Mouse (Mus musculus): ENCODE measurements around the gene Adgrl3. TPM values are rescaled to one million over a fixed set of nuclear protein-coding genes. Genes with fewer than 3 reads are reported as not detected.

Gene Adgrl3
- polyA plus RNA-seq, 1 experiment from 2014 or later, result 18.8 TPM

DNA sequence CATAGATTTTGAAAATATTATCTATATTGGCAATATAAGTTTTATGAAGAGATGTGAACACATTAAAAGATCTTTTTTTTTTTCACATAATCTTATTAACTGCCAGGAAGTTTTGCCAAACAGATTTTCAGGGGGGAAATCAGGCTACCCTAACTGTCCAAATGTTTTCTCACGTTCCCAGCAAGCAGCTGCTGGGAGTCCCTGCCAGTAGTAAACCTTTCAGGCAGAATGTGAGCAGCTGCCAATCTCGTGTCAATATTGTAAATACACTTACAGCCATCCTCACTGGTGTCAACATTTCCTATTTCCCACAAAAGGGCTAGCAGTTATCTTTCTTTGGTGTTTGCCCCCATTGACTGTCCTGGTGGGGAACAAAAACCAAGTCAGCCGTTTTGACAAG lies 107.7 kb downstream of the Adgrl3 start:
- Histone ChIP-seq H3K4me1 (ENCODE audit: control insufficient read depth, insufficient read depth, low read length) (no peaks in the 10 kb centered on the region), H3K4me2 (ENCODE audit: low read depth, low read length) (no peak overlapping the region), H3K27ac (replicated peaks; ENCODE audit: low read depth, low read length) (no peak overlapping the region), H3K4me3 (ENCODE audit: low read depth, low read length) (no peak overlapping the region), H3K27me3 (ENCODE audit: control insufficient read depth, insufficient read depth, low read length) (no peaks in the 10 kb centered on the region), H3K9ac (replicated peaks; ENCODE audit: low read length) (no peak overlapping the region), H3K36me3 (replicated peaks; ENCODE audit: control insufficient read depth, insufficient read depth, low read depth, low read length) (no peaks in the 10 kb centered on the region), H3K9me3 (replicated peaks; ENCODE audit: control insufficient read depth, low read length) (no peaks in the 10 kb centered on the region)
- ATAC-seq (replicated peaks; ENCODE audit: insufficient number of reproducible peaks, low FRiP score, low TSS enrichment, low read depth) (no peak), DNase-seq (ENCODE audit: low spot score) (no peak)
- 40% methylated on average over 3 of the region's 3 CpGs for WGBS

DNA sequence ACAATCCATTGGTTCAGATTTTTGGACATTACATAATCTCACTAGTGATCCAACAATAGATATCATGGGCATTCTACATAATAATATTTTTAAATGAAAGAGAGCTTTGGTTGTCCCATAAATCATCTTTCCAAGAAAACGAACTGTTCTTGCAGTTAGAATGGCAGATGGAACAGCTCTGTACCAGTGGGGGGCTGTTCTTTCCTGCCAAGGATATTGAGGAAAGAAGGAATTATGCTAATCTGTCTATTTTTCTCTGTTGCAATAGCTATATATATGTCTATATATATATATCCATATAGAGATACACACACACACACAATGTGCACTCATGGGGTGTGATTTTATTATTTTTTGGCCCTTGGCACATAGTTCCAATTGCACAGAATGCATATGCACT lies 116.5 kb downstream of the Adgrl3 start:
- WGBS, result 82% methylated on average over 1 of the region's 1 CpGs
- Histone ChIP-seq H3K9me3 (replicated peaks; ENCODE audit: control insufficient read depth, low read length) (no peaks in the 10 kb centered on the region), H3K4me1 (ENCODE audit: control insufficient read depth, insufficient read depth, low read length) (no peaks in the 10 kb centered on the region)

DNA sequence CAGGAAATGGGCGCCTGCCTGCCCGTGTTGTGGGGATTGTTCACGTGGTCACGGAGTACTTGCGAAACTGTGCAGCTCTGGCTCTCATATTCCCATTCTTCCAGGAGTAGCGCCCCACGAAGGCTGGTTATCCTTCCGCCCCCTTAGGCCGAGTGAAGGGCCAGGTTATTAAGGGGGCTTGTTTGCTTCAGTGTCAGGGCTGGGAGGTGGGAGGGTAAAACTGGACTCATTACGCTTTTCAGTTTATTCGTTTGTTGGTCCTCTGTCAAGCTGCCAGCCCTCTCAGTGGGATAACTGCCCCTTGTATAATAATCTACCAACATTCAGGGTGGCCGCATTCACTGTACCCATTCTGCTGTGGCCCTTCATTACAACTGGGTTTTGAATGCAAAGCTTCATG lies 135.9 kb downstream of the Adgrl3 start:
- DNase-seq (ENCODE audit: low spot score) (no peak), ATAC-seq (replicated peaks; ENCODE audit: insufficient number of reproducible peaks, low FRiP score, low TSS enrichment, low read depth) (0 out of 2 replicates have a peak, but pooled peaks have one; percentile 23)
- Histone ChIP-seq H3K4me1 (ENCODE audit: control insufficient read depth, insufficient read depth, low read length) (no peaks in the 10 kb centered on the region), H3K27ac (replicated peaks; ENCODE audit: low read depth, low read length) (no peak overlapping the region), H3K27me3 (ENCODE audit: control insufficient read depth, insufficient read depth, low read length) (no peaks in the 10 kb centered on the region), H3K9me3 (replicated peaks; ENCODE audit: control insufficient read depth, low read length) (no peaks in the 10 kb centered on the region), H3K9ac (replicated peaks; ENCODE audit: low read length) (no peak overlapping the region), H3K4me3 (ENCODE audit: low read depth, low read length) (no peak overlapping the region), H3K36me3 (replicated peaks; ENCODE audit: control insufficient read depth, insufficient read depth, low read depth, low read length) (no peaks in the 10 kb centered on the region), H3K4me2 (ENCODE audit: low read depth, low read length) (no peak overlapping the region)
- 66% methylated on average over 12 of the region's 12 CpGs for WGBS

More for the DNA sequence above, 116.5 kb downstream of the Adgrl3 start:
- Histone ChIP-seq H3K4me2 (ENCODE audit: low read depth, low read length) (no peak overlapping the region), H3K4me3 (ENCODE audit: low read depth, low read length) (no peak overlapping the region), H3K36me3 (replicated peaks; ENCODE audit: control insufficient read depth, insufficient read depth, low read depth, low read length) (no peaks in the 10 kb centered on the region), H3K27me3 (ENCODE audit: control insufficient read depth, insufficient read depth, low read length) (no peaks in the 10 kb centered on the region), H3K27ac (replicated peaks; ENCODE audit: low read depth, low read length) (no peak overlapping the region), H3K9ac (replicated peaks; ENCODE audit: low read length) (no peak overlapping the region)
- ATAC-seq (replicated peaks; ENCODE audit: insufficient number of reproducible peaks, low FRiP score, low TSS enrichment, low read depth) (no peak), DNase-seq (ENCODE audit: low spot score) (no peak)

DNA sequence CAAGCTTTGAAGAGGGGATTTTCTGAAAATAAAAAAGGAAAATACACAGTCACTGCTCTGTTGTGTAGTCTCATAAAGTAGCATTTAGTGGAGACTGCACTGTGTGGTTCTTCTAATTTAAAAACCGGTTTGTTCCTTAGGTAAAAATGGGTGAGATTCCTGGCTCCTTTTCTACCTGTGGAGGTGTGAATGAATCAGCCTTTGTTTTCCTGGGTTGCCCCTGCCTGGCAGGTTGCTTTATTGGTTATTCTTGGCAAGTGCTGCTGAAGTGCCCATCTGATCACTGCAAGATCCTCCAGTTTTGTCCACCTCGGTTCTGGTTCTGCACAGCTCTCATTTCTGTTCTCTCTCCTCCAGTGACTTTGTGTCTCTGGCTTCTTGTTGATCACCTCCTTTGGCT lies 136.3 kb downstream of the Adgrl3 start:
- Histone ChIP-seq H3K9me3 (replicated peaks; ENCODE audit: control insufficient read depth, low read length) (no peaks in the 10 kb centered on the region), H3K9ac (replicated peaks; ENCODE audit: low read length) (no peak overlapping the region), H3K4me1 (ENCODE audit: control insufficient read depth, insufficient read depth, low read length) (no peaks in the 10 kb centered on the region), H3K27ac (replicated peaks; ENCODE audit: low read depth, low read length) (no peak overlapping the region), H3K4me2 (ENCODE audit: low read depth, low read length) (no peak overlapping the region), H3K4me3 (ENCODE audit: low read depth, low read length) (no peak overlapping the region), H3K36me3 (replicated peaks; ENCODE audit: control insufficient read depth, insufficient read depth, low read depth, low read length) (no peaks in the 10 kb centered on the region), H3K27me3 (ENCODE audit: control insufficient read depth, insufficient read depth, low read length) (no peaks in the 10 kb centered on the region)
- DNase-seq (ENCODE audit: low spot score) (no peak), ATAC-seq (replicated peaks; ENCODE audit: insufficient number of reproducible peaks, low FRiP score, low TSS enrichment, low read depth) (no peak)
- 35% methylated on average over 2 of the region's 2 CpGs for WGBS

DNA sequence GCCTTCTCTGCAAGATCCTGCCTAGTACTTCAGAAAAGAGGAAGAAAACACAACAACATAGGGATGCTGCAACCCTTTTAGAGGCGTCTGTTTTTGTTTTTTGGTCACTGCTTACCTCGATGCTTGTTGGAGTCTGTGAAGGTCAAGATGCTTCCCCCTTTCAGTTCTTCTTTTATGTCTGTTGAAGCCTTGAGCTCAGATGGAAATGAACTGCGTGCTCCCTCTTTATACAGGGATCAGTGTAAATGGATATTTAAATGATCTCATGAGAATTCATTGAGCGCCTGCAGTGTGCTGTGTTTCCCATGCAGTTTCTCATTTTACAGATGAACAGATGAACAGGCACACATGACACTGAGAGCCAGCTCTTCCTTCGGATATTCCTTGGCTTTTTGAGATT lies 136.9 kb downstream of the Adgrl3 start:
- DNase-seq (ENCODE audit: low spot score) (no peak), ATAC-seq (replicated peaks; ENCODE audit: insufficient number of reproducible peaks, low FRiP score, low TSS enrichment, low read depth) (no peak)
- H3K27ac ChIP-seq (replicated peaks; ENCODE audit: low read depth, low read length), result no peak overlapping the region
- WGBS, result 57% methylated on average over 5 of the region's 5 CpGs
- H3K4me3 ChIP-seq (ENCODE audit: low read depth, low read length), result no peak overlapping the region
- no peaks in the 10 kb centered on the region for H3K27me3 ChIP-seq (ENCODE audit: control insufficient read depth, insufficient read depth, low read length)
- H3K4me1 ChIP-seq (ENCODE audit: control insufficient read depth, insufficient read depth, low read length), result no peaks in the 10 kb centered on the region
- H3K4me2 ChIP-seq (ENCODE audit: low read depth, low read length), result no peak overlapping the region
- H3K9ac ChIP-seq (replicated peaks; ENCODE audit: low read length), result no peak overlapping the region
- H3K36me3 ChIP-seq (replicated peaks; ENCODE audit: control insufficient read depth, insufficient read depth, low read depth, low read length), result no peaks in the 10 kb centered on the region
- no peaks in the 10 kb centered on the region for H3K9me3 ChIP-seq (replicated peaks; ENCODE audit: control insufficient read depth, low read length)

DNA sequence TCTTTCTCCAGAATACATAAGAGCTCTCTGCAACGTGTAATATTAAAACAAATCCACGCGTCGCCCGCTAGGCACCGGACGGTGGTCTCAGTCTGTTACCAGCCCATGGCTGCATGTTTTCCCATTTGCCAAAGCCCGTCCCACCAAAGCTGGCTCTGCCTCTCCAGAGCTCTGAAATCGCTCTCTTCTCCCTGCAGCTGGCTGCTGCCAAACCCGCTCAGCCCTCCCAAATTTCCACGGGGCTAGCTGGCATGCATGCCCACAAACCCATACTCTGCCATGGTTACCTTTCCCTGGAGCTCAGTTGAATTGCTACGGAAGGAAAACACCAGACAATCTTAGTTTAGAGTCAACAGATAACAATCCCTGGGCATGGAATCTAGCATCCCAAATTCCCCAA lies 139.1 kb downstream of the Adgrl3 start:
- Histone ChIP-seq H3K36me3 (replicated peaks; ENCODE audit: control insufficient read depth, insufficient read depth, low read depth, low read length) (no peaks in the 10 kb centered on the region), H3K9ac (replicated peaks; ENCODE audit: low read length) (no peak overlapping the region), H3K9me3 (replicated peaks; ENCODE audit: control insufficient read depth, low read length) (no peaks in the 10 kb centered on the region), H3K27ac (replicated peaks; ENCODE audit: low read depth, low read length) (no peak overlapping the region), H3K4me2 (ENCODE audit: low read depth, low read length) (no peak overlapping the region), H3K4me3 (ENCODE audit: low read depth, low read length) (no peak overlapping the region), H3K4me1 (ENCODE audit: control insufficient read depth, insufficient read depth, low read length) (no peaks in the 10 kb centered on the region), H3K27me3 (ENCODE audit: control insufficient read depth, insufficient read depth, low read length) (no peaks in the 10 kb centered on the region)
- DNase-seq (ENCODE audit: low spot score) (no peak), ATAC-seq (replicated peaks; ENCODE audit: insufficient number of reproducible peaks, low FRiP score, low TSS enrichment, low read depth) (no peak)
- 90% methylated on average over 12 of the region's 12 CpGs for WGBS

DNA sequence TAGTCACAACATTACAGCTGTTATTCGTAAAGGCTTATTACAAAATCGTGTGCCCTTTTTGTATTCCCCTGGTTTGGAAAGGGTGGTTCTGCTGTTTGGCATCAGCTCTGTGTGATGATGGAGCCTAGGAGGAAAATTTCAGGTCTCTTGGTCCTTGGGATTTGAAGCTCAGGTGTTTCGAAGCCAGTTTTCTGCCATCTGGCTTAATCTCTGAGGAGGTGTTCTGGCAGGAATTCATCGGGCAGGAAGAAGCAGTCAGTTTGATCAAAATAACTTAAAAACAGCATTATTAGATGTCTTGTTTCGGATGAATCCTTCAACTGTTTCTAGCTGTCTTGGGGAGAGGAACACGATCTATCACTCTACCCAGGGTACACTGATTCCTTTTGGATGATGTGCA lies 140.5 kb downstream of the Adgrl3 start:
- H3K4me2 ChIP-seq (ENCODE audit: low read depth, low read length), result no peak overlapping the region
- H3K4me1 ChIP-seq (ENCODE audit: control insufficient read depth, insufficient read depth, low read length), result no peaks in the 10 kb centered on the region
- no peak overlapping the region for H3K4me3 ChIP-seq (ENCODE audit: low read depth, low read length)
- no peaks in the 10 kb centered on the region for H3K9me3 ChIP-seq (replicated peaks; ENCODE audit: control insufficient read depth, low read length)
- H3K27me3 ChIP-seq (ENCODE audit: control insufficient read depth, insufficient read depth, low read length), result no peaks in the 10 kb centered on the region
- H3K27ac ChIP-seq (replicated peaks; ENCODE audit: low read depth, low read length), result no peak overlapping the region
- no peak for ATAC-seq (replicated peaks; ENCODE audit: insufficient number of reproducible peaks, low FRiP score, low TSS enrichment, low read depth)
- DNase-seq (ENCODE audit: low spot score), result no peak
- H3K9ac ChIP-seq (replicated peaks; ENCODE audit: low read length), result no peak overlapping the region
- WGBS, result 82% methylated on average over 6 of the region's 6 CpGs
- no peaks in the 10 kb centered on the region for H3K36me3 ChIP-seq (replicated peaks; ENCODE audit: control insufficient read depth, insufficient read depth, low read depth, low read length)

DNA sequence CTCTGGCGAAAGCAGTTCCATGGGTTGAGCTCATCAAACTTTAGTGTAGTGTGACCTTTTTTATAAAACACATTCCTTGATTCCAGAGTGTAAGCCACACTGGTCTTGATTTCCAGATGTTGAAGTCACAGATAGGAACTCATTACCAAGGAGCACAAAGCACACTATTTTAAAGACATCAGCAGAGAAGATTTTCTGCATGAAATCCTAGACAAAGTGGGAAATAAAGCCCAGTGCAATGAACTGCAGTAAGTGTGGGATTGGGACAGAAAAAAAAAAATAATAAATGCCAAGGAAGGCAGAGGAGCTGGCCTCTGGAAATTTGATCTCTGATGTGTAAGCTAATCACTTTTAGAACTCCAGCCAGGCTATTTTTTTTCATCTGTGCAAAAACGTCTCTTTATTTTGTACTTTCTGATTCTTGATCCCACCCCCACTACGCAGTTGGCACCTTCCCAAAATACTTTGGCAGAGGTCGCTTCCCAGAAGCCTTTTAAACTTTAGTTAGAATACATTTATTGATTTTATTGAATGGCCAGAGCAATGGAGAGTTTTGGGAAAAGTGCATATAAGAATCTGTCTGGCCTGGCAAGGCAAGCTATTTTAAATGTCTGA lies 169.0 kb downstream of the Adgrl3 start:
- Histone ChIP-seq H3K27ac (replicated peaks; ENCODE audit: low read depth, low read length) (no peak overlapping the region), H3K4me2 (ENCODE audit: low read depth, low read length) (no peak overlapping the region), H3K9me3 (replicated peaks; ENCODE audit: control insufficient read depth, low read length) (no peaks in the 10 kb centered on the region), H3K4me3 (ENCODE audit: low read depth, low read length) (no peak overlapping the region), H3K27me3 (ENCODE audit: control insufficient read depth, insufficient read depth, low read length) (no peaks in the 10 kb centered on the region), H3K9ac (replicated peaks; ENCODE audit: low read length) (no peak overlapping the region), H3K4me1 (ENCODE audit: control insufficient read depth, insufficient read depth, low read length) (no peaks in the 10 kb centered on the region), H3K36me3 (replicated peaks; ENCODE audit: control insufficient read depth, insufficient read depth, low read depth, low read length) (no peaks in the 10 kb centered on the region)
- WGBS, result 36% methylated on average over 4 of the region's 4 CpGs
- DNase-seq (ENCODE audit: low spot score) (peak; percentile 17), ATAC-seq (replicated peaks; ENCODE audit: insufficient number of reproducible peaks, low FRiP score, low TSS enrichment, low read depth) (no peak)
